Mouse (Mus musculus): ENCODE results near the gene Myo16.
A peak's percentile ranks its signal among the peaks of the same experiment; 100 is the strongest.

The Myo16 gene

DNA sequence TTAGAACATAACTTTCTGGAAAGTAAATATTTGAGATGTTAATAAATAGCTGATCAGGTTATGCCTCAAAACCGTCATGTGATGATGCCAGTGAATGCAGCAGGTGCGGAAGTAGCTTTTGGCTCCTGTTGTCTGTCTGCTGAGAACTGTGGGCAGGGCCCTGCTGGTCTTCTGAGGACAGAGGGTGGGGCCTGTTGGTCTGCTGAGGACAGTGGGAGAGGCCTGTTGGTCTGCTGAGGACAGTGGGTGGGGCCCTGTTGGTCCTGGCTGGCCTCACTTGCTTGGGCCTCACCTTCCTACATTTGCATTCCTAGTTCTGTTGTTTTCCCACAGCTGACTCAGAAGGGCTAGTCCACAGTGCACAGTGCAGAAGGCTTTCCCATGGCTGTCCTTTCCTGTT lies 466.0 kb downstream of the Myo16 start:
- no peak for DNase-seq (ENCODE audit: low spot score in 2 of 2)

DNA sequence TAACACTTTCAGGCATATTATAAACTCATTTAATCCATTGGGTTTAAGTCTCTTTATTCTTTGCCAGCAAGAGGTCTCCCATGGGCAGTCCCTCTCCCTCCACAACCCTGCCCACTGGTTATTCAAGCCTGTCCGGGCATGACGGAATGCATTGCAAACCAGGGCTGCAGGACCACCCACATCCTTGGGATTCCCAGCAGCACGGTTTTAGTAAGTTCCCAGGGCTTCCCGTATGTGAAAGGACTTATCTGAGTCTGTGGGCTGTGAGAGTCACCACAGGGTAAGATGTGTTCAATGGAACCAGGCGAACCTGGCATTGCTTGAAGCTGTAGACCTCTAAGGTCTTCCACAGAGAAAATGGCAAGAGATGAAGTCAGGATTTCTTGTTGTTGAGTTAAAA lies 471.6 kb downstream of the Myo16 start:
- DNase-seq (ENCODE audit: low spot score in 2 of 2) = no peak

DNA sequence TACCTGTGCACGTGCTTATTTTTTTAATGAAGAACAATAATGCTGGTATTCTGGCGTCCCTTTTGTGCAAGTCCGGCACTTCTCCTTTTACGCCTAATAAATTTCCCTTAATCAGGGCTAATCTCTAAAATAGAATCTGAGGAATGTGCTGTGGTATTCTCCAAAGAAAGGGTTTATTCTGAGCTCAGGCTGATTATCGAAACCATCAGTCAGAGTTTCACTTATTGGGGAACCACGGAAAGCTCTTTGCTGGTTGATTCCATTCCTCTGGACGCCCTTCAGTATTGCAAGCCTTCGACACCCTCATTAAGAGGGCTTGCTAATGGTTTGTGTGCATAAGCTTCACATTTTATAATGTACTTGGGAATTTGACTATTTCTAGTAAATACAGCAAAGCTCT lies 475.0 kb downstream of the Myo16 start:
- DNase-seq (ENCODE audit: low spot score in 2 of 2) = no peak

DNA sequence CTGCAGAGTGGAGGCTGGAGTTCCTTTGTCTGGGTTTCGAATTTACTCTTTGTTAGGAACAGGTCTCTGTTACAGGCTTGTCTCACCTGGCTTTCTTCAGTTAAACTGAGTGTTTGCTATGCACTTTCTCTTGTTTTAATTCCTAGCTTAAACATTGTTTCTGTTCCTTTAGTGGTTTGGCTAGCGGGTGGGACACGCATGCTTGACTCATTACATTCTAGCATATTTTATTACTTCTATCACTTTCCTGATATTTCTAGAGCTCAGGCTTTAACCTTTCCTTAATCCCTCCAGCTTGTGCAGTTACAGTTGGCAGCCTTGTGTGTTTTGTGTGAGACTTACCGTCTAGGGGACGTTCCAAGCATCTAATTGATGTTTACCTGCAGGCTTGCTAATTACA lies 476.2 kb downstream of the Myo16 start:
- DNase-seq (ENCODE audit: low spot score in 2 of 2) = no peak

DNA sequence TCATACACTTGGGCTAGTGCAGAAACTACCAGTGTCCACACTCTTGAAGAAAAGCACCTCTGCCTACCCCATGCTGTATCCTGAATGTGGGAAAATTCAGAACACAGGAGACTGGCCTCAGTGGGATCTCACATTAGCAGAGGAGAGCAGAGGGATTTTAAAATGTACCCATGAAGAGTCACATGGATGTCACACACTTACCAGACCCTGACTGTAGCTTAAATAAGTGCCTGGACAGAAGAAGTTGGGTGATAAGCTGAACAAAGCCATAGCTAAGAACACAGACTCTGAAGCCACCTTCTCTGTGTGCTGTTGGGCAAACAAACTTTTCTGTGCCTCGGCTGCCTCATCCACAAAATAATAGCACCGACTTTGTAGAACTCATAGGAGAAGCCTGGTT lies 477.3 kb downstream of the Myo16 start:
- DNase-seq (ENCODE audit: low spot score in 2 of 2) = no peak

DNA sequence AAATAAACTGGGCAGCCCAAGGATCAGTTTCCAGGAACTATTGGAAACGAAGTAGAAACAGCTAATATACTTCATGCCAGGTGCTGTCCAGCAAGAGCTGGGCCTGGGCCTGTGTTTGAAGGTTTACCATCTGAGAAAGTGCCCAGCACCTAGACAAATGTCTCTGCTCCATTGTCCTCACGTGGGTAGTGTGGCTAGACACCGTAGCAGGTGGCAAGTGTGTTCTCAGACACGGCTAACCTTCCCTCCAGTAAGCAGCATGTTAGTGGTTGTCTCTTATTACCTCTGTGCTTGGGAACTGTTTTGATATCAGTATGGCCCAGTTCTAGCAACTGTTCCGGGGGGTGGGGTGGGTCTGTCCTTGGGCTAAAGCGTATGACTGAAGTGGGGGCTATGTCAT lies 478.9 kb downstream of the Myo16 start:
- no peak for DNase-seq (ENCODE audit: low spot score in 2 of 2)

DNA sequence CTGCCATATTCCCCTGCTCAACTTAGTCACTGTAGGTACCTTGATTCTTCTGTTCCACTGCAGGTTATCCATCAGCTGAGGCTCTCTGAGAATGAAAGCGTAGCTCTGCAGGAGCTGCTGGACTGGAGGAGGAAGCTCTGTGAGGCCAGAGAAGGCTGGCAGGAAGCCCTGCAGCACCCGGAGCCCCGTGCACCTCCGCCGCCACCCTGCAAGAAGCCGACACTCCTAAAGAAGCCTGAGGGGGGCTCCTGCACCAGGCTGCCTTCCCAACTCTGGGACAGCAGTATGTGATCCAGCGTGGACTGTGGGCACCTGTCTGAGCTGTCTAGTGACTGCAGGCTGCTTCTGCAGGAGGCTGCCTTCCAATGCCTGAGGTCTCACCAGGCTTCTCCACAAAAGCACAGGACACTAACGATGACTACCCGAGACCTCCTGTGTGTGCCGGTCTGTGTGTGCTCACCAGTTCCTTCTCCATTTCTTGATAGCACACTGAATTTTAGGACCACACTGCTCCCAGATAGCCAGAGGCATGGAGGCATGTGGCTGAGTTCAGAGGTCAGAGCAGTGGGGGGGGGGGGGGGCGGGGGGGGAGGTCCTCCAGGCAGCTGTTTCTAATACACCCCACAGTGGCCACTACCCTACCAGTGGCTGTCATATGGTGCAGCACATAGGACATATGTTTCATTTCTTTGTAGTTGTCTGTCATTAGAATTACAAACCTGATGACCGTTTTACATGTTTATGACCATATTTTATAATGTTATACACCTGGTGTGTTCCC lies 479.8 kb downstream of the Myo16 start:
- no peak for DNase-seq (ENCODE audit: low spot score in 2 of 2)

DNA sequence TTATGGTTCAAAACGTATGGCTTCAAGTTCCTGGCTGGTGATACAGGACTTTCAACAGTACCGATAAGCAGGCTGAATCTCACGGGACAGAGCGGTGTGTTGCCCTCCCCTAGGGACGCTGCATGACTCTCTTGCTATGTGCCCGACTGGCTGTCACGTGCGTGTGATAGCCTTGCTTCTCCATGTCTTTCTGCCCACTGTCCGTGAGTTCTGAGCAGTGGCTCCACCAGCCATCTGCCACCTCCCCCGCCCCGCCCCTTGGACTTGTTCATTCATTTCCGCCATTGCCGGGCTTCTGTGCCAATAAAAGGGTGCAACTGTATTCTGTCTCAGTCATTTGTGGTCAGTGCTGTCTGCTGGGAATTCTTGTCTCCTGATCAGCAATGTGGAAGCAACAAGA lies 480.7 kb downstream of the Myo16 start:
- DNase-seq (ENCODE audit: low spot score in 2 of 2) = peak in 1 of 2 experiments; percentile 54

DNA sequence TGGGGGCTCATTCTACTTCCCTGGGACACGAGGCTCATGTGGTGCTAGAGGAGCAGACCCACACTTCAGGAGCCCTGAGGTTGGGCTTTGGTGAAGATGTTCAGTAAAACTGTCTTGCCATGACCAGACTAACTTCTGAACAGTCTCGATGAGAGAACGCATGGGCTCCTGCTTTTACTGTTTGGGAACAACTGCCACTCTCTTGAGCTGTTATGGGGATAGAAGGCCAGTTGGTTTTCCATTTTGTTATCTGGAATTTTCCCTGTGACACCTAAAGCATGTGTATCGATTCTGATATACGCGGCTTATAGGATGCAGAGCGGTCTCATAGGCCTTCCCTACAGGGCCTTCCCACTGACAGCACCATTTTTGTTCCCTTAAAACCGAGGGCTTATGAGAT lies 485.2 kb downstream of the Myo16 start:
- DNase-seq (ENCODE audit: low spot score in 2 of 2) = no peak

DNA sequence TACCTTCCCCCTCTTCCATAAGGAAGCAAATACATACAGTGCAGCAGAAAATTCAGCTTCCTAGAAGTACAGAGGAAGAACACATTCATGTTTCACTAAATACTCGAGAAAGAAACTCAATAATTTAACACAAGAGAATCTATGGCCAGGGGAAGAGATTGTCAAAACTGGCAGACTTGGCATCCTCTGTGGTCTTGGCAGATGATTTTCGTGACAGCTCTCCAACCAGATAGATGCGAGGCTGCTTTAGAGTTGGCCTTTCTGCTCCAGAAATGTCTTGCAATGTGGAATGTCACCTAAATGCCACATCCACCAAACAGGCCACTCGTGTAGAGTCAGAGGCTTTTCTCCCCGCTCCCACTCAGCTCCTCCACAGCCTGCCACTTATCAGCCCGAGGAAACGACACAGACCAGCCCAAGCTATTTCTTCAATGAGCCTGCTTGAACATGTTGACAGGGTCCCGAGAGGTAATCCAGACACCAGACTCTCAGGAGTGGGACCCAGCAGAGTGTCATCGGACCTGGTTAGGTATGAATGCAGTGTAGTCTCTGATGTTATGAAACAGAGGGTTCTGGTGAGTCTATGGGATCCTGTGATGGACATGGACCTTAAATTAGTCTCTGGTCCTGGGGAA lies 486.6 kb downstream of the Myo16 start:
- no peak for DNase-seq (ENCODE audit: low spot score in 2 of 2)

DNA sequence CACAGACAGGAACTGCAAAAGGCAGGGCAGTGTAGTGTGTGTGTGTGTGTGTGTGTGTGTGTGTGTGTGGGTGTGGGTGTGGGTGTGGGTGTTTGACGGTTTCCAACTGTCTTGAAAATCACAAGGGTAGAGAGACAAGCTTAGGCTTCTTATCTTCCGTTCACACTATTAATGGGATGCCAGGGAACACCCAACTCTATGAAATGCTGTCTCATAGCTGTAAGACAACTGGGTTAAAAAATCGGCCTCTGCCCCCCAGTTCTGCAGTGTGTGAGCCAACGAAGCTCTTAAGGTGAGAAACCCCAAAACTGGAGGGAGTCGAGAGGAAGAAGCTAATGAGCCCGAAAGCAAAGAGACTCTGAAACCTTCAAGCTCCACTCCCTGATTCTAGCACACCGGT lies 487.1 kb downstream of the Myo16 start:
- DNase-seq (ENCODE audit: low spot score in 2 of 2) = no peak

DNA sequence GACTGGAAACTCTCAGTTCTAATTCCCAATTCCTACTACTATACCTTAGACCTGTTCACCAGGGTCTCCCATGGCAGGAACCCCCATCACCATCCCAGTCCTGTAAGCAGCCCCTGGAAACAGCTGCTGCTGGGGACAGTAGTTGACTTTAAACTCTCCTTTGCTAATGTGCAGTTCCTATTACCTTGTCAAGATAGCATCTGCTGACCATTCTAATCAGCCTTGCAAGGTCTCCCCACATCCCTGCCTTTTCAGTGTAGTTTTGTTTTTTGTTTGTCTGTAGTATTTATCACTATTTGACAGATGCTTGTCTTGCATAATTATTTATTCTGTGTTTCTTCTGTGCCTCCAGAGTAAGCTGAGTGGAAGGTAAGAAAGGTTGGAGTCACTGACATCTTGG lies 487.6 kb downstream of the Myo16 start:
- no peak for DNase-seq (ENCODE audit: low spot score in 2 of 2)

DNA sequence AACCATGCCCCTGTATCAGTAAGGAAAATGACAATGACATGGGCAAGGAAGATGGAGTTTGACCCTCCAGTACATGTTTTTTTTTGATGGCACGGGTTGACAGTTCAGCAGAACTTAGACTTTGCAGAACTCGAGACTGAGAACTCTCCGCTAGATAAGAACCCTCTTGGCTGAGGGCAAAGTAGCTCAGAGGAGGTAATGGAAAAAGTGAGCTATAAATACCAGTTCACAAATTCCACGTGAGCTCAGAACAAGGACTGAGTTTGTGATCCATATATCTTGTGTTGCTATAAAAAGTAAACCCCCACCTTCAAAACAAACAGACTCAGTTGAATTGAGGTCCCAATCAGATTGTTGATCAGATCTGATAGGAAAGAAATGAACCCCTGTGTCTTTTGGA lies 489.5 kb downstream of the Myo16 start:
- no peak for DNase-seq (ENCODE audit: low spot score in 2 of 2)

DNA sequence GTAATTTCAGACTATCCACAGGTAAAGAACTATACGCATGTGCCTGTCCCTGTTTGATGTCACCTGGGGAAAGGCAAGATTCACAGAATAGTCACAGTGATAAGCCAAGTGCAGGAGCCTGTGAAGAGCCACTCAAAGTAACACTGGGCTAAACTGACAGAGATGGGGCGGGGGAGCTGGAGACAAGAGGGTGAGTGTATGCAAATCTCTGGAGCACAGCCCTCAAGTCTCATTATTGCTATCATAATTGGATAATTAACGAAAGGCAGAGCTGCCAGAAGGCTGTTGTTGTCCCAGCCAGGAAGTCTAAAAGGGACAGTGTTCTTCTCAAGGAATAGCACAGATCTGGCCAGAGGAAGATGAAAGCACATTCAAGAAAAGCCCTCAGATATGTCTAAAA lies 490.8 kb downstream of the Myo16 start:
- no peak for DNase-seq (ENCODE audit: low spot score in 2 of 2)

DNA sequence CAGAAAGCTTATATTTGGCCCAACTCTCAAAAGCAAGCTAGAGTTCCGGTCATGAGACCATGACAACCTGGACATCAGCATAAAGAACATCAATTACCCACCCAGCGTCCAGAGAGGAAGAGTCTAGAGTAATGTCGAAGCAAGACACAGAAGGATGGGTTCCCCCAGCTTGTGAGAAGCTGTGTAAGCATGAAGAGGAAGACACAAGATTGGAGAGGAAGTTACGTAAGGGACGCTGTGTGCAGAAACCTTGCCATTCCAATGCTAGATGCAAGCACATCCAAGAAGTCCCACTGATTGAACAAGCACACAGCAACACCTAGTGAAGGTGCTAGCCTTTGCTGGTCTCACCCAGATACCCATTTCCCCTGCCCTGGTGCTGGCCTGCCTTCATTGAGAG lies 492.0 kb downstream of the Myo16 start:
- DNase-seq (ENCODE audit: low spot score in 2 of 2) = no peak

DNA sequence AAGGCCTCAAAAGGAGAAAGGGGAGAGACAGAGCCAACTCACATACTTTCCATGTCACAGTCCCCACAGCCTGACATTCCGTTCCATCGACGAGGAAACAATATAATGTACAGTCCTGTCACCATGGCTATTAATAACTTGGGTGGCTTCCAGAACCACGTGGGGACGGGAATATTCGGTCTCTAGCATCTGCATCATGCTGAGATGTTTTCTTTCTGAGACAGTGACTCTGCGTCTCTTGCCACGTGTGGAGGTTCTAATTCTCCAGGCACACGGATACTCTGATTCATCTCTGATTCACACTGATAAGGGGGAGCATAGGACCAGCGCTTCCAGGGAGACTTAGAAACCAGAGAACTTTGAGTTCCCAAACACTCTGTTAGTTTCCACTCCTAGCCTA lies 492.8 kb downstream of the Myo16 start:
- no peak for DNase-seq (ENCODE audit: low spot score in 2 of 2)

DNA sequence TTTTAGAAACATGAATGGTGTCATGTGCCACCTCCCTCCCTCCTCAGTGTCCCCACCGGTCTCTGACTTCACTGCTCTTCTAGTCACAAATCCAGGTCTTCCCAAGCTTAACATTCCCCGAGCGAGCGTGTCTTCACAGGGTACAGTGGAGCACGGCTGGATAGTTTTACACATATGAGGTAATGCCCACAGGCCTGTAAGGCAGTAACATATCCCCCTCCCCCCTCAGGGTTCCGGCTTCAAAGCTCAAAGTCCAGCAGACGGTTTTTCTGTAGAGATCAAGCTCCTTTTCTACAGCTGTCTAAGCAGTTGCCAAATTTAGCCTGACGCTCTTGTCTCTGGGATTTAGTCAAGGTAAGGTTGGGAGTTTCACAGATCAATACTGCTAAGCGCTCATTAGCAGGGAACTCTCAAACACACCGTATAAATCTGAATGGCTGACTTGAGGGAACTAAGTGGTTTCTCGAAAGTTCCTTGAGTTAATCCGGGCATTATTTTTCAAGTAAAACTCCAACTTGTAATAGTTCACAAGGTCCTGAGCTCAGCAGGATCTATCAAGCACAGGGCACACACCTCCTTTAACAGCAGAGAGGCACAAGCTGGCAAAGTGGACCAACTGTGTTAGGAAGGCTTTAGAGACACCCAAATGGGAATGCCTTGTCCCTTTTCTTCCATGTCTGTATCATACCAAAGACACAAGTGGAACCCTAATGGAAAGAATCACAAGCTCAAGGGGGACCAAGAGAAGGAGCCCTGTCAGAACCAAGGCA lies 498.0 kb downstream of the Myo16 start:
- no peak for DNase-seq (ENCODE audit: low spot score in 2 of 2)

DNA sequence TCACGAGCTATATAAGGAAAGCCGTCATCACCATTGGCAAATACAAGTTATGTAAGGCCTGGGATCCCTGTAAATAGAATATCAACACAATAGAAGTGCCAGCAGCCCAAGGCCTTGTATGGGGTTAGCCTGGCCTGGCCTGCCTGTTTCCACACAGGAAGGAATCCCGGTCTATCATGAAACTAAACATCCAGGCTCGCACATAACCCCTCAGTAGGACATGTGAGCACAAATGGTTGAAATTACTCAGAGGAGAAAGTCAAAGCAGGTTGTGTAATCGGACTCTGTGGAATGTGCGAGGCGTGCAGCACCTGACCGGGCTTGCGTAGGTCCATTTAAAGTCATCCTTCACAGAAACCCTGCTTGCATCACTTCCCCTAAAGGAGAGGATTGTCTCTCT lies 499.6 kb downstream of the Myo16 start:
- no peak for DNase-seq (ENCODE audit: low spot score in 2 of 2)

DNA sequence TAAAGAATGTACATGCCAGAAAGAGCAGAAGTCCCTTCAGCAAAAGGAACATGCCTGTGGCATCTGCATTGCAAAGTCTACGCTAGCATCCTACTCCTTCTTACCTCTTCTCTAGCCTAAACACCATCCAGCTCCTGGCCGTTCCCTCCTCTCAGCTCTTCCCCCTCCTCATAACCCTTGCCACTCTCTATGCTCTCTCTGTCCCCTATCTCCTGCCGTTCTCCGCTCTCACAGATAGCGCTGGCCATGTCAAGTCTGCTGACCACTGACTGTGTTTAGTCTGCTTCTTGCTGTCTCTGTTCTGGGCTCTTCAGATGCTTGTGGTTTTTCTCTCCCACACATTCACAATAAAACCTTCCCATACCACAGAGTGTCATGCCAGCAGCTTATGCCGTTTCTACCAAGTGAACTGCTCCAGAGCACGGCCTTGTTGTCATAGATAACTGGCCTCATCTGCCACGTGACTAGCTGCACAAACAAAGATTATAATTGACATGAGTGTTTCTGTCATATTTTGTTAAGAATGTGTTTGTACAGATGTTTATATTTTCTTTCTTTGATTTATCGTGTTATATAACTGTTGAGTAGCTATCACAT lies 501.3 kb downstream of the Myo16 start:
- no peak for DNase-seq (ENCODE audit: low spot score in 2 of 2)

DNA sequence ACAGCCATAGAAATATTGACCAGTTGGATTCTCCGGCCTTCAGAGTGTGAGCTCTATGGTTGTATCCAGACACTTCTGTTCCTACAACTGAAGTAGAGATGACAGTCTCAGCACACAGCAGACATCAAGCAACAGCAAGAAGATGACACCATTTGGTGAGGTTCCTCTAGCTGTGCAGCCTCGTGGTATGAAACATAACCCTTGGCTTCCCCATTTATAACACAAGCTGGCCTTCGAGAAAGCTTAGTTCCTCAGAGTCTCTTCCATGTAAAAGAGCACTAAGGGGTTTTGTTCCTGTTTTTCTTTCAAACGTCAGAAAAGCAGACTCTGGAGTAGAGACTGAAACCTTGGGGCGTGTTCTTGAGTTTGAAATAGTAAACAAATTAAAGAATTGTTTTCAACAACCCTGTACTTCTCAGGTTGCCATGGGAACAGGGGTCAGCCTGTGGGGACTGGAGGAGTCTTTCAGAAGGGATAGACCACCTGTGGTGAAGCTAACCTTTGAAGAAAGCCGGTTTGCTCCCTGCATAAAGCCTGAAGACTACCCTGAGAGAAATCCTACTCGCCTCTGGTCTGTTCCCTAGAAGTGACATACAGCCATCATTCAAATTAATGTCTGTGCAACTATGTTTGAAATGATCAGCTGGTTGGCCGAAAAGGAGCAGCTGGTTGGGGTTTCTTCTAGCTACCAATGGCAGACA lies 510.2 kb downstream of the Myo16 start:
- no peak for DNase-seq (ENCODE audit: low spot score in 2 of 2)

DNA sequence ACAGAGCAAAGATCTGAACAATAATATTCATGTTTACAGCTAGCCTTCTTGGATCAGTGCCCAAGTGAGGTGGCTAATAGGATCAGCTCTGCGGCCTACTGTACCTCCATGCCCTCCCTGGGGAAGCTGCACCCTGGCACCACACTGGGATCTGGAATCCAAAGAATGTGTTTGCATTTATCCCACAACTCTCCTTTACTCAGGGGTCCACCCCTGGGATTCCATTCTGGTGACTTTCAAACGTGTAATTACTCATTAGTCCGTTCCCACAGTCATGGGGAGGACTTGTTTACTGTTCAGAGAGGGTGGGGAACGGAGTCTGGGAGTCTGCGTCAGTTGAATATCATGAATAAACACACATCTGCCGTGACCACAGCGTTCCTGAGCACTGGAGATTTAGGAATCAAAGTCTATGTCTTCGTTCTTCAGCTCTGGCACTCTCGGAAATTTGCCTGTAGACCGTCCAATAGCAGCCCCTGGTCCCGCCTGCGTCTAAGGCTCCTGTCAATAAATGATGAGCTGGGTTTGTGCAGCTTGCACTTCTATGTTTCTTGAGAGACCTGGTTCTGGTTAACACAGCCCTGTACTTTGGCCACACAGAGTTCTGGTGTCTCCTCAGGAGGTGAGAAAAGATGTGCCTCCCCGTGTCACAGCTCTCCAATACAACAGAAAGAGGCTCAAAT lies 511.3 kb downstream of the Myo16 start:
- no peak for DNase-seq (ENCODE audit: low spot score in 2 of 2)
